ENCODE assay signal across 8 mouse cellular contexts in genomic region chr10:77984660-77985059, GRCm38 (mm10). TPM values are rescaled to one million over a fixed set of nuclear protein-coding genes. Genes with fewer than 3 reads are reported as not detected.
DNase-seq lines count a peak whose midpoint lies in the region; ATAC-seq lines count a peak whose summit lies in the region.

No protein-coding gene starts in this region.

- H3K4me2 ChIP-seq in forebrain, embryonic 11.5 days (ENCODE audit: low read depth, low read length, severe bottlenecking) = no peak overlapping the region

- H3K36me3 ChIP-seq in forebrain, embryonic 11.5 days (ENCODE audit: control insufficient read depth, insufficient read depth, low read length) = peaks cover 3% of the 10 kb centered on the region; the same call in 1 of the 2 replicates

- peak; percentile 94 for DNase-seq in NIH3T3 (ENCODE audit: low read depth)
- peak; percentile 75 for DNase-seq in c-Kit-positive CD71-positive TER-119-negative erythroid progenitor cells, embryonic 14.5 days (ENCODE audit: low read depth)
- DNase-seq in forebrain, embryonic 11.5 days (ENCODE audit: low spot score) = peak; percentile 84
- DNase-seq in layer of hippocampus, postnatal 10 days (ENCODE audit: low spot score in 2 of 2) = peak; percentile 80 to 86
- DNase-seq in lung, postnatal 25 days (ENCODE audit: low spot score) = peak; percentile 73
- peak; percentile 87 for DNase-seq in retina, postnatal 1 day
- peak; percentile 60 to 63 for DNase-seq in urinary bladder, postnatal 36 days (ENCODE audit: low spot score in 2 of 2)

- H3K4me1 ChIP-seq in forebrain, embryonic 11.5 days (replicated peaks; ENCODE audit: control insufficient read depth, insufficient read depth, low read length) = no peaks in the 10 kb centered on the region

- 4% methylated on average over 4 of the region's 4 CpGs for WGBS in forebrain, embryonic 11.5 days

- no peak overlapping the region for H3K9ac ChIP-seq in forebrain, embryonic 11.5 days (ENCODE audit: low read length)

- H3K27me3 ChIP-seq in forebrain, embryonic 11.5 days (ENCODE audit: control insufficient read depth, insufficient read depth, low read length) = no peaks in the 10 kb centered on the region

- H3K27ac ChIP-seq in forebrain, embryonic 11.5 days (ENCODE audit: low read depth, low read length) = no peak overlapping the region

- no peaks in the 10 kb centered on the region for H3K9me3 ChIP-seq in forebrain, embryonic 11.5 days (ENCODE audit: control insufficient read depth, low read length)

- peak; percentile 69 for ATAC-seq in forebrain, embryonic 11.5 days (replicated peaks; ENCODE audit: low FRiP score)
- ATAC-seq in hematopoietic stem cell, adult 5-6 weeks (replicated peaks in 1 of 2; ENCODE audit: insufficient read depth in 1 of 2, low FRiP score in 2 of 2, low TSS enrichment in 1 of 2, low read depth in 1 of 2, poor library complexity in 2 of 2, severe bottlenecking in 2 of 2) = peak; percentile 84 to 90

- no peak overlapping the region for H3K4me3 ChIP-seq in forebrain, embryonic 11.5 days (ENCODE audit: low read depth, low read length)

RNA-seq across cellular contexts. Expression of gene 1810043G02Rik, which starts 6.3 kb away (rescaled TPM):
- 34.9 and 38.6 TPM in 2 replicates for polyA plus RNA-seq in forebrain, embryonic 11.5 days (2014; fragmentation: Nextera tagmentation; extraction: Ambion mirVana)
- total RNA-seq in hematopoietic stem cell, adult 5-6 weeks (2017) = 11.7 and 19.3 TPM in 2 replicates
- total RNA-seq in layer of hippocampus, postnatal 10 days (2021) = 10 to 100 TPM; 32.7 to 42.5 TPM

RNA-seq across cellular contexts. Expression of gene Trpm2, which starts 14.3 kb away (rescaled TPM):
- polyA plus RNA-seq in forebrain, embryonic 11.5 days (2014; fragmentation: Nextera tagmentation; extraction: Ambion mirVana) = 0.86 and 0.87 TPM in 2 replicates
- total RNA-seq in hematopoietic stem cell, adult 5-6 weeks (2017) = 2.6 and 10.0 TPM in 2 replicates
- 10 to 100 TPM; 26.0 to 27.3 TPM for total RNA-seq in layer of hippocampus, postnatal 10 days (2021)

RNA-seq across cellular contexts. Expression of gene Pfkl, which starts 25.2 kb away (rescaled TPM):
- 171 and 174 TPM in 2 replicates for polyA plus RNA-seq in forebrain, embryonic 11.5 days (2014; fragmentation: Nextera tagmentation; extraction: Ambion mirVana)
- total RNA-seq in hematopoietic stem cell, adult 5-6 weeks (2017) = 42.1 and 65.3 TPM in 2 replicates
- 100 to 1,000 TPM; 112 to 116 TPM for total RNA-seq in layer of hippocampus, postnatal 10 days (2021)

RNA-seq across cellular contexts. Expression of gene Dnmt3l, which starts 57.1 kb away (rescaled TPM):
- not detected in 2 replicates for polyA plus RNA-seq in forebrain, embryonic 11.5 days (2014; fragmentation: Nextera tagmentation; extraction: Ambion mirVana)
- total RNA-seq in hematopoietic stem cell, adult 5-6 weeks (2017) = 0.75 and 0.94 TPM in 2 replicates
- not detected for total RNA-seq in layer of hippocampus, postnatal 10 days (2021)

RNA-seq across cellular contexts. Expression of gene Aire, which starts 58.8 kb away (rescaled TPM):
- polyA plus RNA-seq in forebrain, embryonic 11.5 days (2014; fragmentation: Nextera tagmentation; extraction: Ambion mirVana) = 0.21 TPM in 1 of 2 replicates, not detected in the other
- 1.0 and 1.6 TPM in 2 replicates for total RNA-seq in hematopoietic stem cell, adult 5-6 weeks (2017)
- under 1 TPM; 0.36 to 0.50 TPM for total RNA-seq in layer of hippocampus, postnatal 10 days (2021)
